Mouse (Mus musculus): ENCODE results near the gene Gpr33.

Gpr33 gene

GRCm38 (mm10) chr12:51985163-51985748 is 42.6 kb downstream of the Gpr33 start:
- no peak for DNase-seq (ENCODE audit: low spot score in 2 of 2)

DNA sequence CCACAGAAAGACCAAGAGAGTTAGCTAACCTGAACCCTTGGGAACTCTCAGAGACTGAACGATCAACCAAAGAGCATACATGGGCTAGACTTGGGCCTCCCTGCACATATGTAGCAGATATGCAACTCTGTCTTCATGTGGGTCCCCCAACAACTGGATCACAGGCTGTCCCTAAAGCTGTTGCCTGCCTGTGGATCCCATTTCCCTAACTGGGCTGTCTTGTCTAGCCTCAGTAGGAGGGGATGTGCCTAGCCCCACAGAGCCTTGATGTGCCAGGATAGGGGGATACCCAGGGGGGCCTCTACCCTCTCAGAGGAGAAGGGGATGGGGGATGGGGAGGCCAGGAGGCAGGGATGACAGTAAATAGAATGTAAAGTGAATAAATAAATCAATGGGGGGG is 44.2 kb downstream of the Gpr33 start:
- DNase-seq (ENCODE audit: low spot score in 2 of 2), result no peak

GRCm38 (mm10) chr12:51976531-51976930 is 51.3 kb downstream of the Gpr33 start:
- no peak for DNase-seq (ENCODE audit: low spot score in 2 of 2)

DNA sequence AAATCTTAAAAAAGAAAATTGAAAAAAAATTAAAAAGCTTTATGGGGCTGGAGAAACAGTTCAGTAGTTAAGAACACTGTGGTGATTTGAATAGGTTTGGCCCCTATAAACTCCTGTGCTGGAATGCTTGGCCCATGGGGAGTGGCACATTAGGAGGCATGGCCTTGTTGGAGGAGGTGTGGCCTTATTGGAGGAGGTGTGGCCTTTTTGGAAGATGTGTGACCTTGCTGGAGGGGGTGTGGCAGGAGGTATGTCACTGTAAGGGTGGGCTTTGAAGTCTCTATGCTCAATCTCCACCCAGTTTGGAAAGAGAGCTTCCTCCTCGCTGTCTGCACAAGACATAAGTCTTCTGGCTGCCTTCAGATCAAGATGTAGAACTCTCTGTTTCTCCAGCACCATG is 53.5 kb downstream of the Gpr33 start:
- DNase-seq (ENCODE audit: low spot score in 2 of 2), result no peak

All from spleen, postnatal 4 days (tissue).